Mouse (Mus musculus) ES-CJ7 (cell line): ENCODE results near the gene Irx2.

ENCODE experiments used
- DNase-seq: peaks from one replicate; pipeline ENCODE4 v3.0.0; 2011; ENCODE audit warnings: low read depth, low spot score

The Irx2 gene

GRCm38 (mm10) chr13:72628462-72628916 is at the start of gene Irx2:
Gene Irx2 (plus strand): TSS chr13:72628820.
- DNase-seq, result peak; percentile 95

DNA sequence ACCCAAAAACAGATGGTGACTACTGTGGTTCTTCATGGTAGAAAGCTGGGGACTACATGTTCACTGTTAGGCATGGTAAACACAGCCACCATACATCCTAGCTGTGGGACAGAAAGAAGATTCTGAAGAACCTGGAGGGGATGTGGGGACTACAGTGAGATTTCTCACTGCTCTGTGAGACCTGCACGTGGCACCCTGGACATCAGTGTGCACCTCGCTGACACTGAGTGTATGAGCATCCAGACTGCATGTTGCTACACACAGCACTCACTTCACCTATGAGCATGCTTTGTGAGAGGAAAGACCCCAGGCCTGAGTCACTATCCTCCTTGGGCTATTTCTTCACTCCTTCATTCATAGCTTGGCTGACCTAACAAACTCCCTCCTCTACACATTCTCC is 47.3 kb upstream of the Irx2 start:
- no peak for DNase-seq

GRCm38 (mm10) chr13:72592526-72592925 is 36.1 kb upstream of the Irx2 start:
- DNase-seq, result no peak

GRCm38 (mm10) chr13:72593310-72593709 is 35.3 kb upstream of the Irx2 start:
- DNase-seq, result no peak

GRCm38 (mm10) chr13:72593710-72594111 is 34.9 kb upstream of the Irx2 start:
- no peak for DNase-seq

GRCm38 (mm10) chr13:72599254-72599653 is 29.4 kb upstream of the Irx2 start:
- no peak for DNase-seq

- peak; percentile 26 for DNase-seq
Measured at GRCm38 (mm10) chr13:72608706-72609105, 19.9 kb upstream of the Irx2 start.

GRCm38 (mm10) chr13:72610277-72610676 is 18.3 kb upstream of the Irx2 start:
- no peak for DNase-seq

DNA sequence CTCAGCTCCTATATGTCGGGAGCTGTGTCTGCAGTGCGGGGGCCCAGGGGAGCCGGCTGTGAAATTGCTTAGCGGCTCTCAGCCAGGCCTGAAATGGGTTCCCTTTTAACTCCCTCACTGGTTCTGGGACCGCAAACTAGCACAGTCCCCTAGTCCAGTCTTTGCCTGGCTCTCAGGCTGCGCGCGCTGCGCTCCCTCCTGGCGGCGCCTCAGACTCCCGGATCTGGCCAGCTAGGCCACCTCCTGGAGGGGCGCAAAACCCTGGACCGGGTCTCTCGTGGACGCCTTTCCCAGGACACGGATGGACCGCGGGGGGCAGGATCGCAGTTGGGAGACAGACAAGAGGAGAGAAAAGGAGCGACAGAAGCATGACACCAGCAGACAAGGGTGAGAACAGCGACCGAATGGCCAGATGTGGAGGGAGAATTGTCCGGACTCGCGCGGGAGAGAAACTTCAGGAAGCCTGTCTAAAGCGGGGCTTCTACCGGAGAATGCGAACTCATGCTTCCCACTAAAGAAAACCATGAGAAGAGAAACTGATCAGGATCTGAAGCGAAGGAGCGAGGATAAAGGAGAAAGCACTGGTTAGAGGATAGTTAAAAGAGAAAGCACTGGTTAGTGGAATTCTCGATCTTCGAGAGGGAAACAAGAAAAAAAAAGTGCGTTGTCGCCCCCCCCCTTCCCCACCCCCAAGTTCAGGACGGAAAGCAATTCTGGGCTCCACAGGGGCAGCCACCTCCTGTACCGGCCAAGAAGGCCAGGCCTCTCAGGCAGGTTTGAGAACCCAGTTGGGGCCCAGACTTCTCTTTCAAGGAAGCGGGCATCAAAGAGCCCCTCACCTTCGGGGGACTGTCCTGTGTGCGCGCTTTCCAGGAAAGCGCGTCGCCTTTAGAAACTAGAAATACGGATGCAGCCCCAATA is 4.4 kb upstream of the Irx2 start:
- peak; percentile 21 for DNase-seq

GRCm38 (mm10) chr13:72624847-72625170 is 3.8 kb upstream of the Irx2 start:
- no peak for DNase-seq

DNA sequence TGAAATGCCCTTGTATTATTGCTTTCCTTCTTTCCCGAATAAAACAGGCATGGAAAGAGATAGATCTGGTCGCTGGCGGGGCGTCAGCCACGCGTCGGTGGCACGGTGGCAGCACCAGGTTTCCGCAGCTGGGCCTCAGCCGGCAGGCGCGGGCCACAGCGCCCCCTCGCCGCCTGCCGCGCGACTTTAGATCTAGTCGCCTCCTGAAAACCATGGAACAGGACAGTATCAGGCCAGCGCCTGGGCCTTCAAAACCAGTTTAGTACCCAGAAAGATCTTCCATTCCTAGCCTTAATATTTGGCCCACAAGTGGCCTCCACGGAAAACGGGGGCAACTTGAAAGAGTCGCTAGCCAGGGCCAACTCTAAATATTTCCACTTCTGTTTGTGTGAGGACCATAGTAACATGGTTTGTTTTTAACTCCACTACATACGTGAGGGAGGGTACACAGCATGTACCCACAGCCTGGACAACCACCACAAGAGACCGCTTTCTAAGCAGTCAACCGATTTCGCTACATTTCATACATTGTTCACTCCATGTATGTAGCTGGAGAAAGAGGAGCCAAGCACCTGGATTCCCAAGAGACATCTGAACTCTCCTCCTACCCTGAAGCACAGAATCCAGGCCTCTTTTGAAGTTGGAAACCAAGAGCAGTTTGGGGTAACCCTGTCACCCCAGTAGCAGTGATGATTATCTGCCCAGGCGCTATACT is 3.2 kb upstream of the Irx2 start:
- peak; percentile 23 for DNase-seq

DNA sequence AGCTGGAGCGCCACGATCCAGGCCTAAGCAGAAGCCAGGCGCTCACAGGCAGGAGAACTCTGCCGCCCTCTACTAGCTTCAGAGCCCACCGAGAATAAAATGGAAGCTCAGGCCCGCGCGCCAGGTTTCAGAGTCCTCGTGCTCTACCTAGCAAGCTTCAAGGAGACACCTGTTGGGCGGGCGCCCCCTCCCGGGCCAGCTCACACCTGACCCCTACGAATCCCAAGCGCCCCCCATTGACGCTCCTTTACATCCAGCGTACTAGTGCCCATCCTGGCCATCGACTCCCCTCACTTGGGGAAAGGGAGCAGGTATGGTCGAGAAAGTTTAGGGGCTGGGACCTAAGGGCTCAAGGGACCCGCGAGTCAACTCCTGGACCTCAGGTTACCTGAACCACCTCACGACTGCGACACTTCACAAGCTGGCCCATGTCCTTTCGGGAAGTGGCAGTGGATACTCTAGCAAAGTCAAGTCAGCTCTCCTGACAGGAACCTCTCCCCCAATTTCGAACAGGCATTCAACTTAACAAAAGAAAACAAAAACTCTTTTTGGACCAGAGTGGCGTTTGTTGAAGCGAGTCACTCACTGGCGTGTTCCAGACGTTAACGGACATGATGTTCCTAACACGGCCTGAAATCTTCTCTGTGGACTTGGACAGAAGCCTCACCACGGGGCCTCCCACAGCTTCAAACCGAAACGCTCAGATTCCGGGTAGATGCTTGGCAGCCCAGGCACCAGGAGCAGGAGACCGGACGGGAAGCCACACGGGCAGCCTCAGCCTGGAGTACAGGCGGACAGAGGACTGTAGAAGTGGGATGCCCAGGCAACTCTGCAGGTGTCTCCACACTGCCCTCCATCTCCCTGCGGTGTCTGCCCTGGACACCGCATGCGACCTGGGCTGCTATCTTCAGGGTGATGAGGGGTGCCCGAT is 964 bp upstream of the Irx2 start:
- DNase-seq, result peak; percentile 76

- peak; percentile 55 for DNase-seq
Measured at GRCm38 (mm10) chr13:72628935-72629631, 463 bp downstream of the Irx2 start.

DNA sequence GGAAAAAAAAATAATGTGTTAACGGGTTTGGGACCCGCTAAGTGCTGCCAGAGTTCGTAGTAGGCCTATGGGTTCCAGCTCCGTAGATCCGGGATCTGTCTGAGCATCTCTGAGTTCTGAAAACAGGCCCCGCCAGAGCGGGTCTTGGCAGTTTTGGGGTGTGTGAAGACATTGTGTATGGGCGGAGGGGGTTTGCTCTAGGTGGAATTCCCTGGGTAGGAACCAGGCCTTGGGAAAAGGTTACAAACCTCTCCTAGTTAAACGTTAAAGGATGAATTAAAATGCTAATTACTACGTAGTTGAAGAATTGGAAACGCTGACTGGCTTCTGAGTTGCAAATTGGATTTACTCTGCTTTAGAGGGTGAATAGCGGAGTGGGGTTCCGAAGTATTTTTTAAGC is 1.2 kb downstream of the Irx2 start:
- DNase-seq, result peak; percentile 61

- DNase-seq, result peak; percentile 27
Measured at GRCm38 (mm10) chr13:72630501-72631372, 2.1 kb downstream of the Irx2 start.

- peak; percentile 41 for DNase-seq
Measured at GRCm38 (mm10) chr13:72631373-72632021, 2.9 kb downstream of the Irx2 start.

- DNase-seq, result no peak
Measured at GRCm38 (mm10) chr13:72632361-72632760, 3.7 kb downstream of the Irx2 start.

DNA sequence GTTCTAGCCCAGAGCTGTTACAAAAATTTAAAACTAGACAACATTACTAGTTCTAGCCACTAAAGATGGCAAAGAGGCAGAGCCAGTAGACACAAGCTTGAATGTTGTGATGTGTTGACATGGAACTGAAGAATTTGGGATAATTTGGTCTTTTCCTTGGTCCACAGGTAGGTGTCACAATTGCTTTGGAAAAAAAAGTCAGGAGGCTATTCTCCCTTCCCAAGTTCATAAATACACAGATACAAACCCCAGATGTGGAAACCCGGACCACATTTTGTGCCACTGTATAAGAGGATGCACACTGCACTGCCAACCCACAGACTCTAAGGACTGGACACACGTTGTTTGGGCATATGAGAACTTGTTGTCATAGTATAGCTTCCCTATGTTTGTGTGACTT is 4.5 kb downstream of the Irx2 start:
- DNase-seq, result no peak

DNA sequence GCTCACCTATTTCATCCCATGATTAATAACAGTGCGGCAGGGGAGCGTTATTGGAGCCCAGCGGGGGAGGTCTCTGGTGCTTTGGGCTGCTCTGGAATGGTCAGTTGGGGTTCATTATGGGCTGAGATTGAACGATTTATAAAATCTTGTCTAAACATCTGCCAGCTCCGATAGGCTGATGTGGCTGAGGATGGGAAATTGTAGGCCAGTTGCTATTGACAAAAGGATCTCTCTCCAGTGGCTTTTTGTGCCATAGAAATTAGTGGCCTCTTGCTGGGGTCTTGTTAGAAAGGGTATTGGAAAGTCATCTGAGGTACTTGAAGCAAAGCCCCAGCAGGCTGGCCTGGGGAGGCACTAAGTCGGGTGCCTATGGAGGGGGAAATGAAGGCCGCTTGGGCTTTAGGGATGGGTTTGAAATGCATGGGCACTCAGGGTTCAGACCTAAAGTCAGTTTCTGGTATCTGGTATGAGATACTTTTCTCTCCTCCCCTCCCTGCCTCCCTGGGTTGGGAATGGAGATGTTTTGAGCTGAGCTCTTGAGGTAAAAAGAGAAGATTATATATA is 6.2 kb downstream of the Irx2 start:
- DNase-seq, result no peak
